Mouse (Mus musculus) stomach, postnatal 0 days (tissue): ENCODE measurements around the gene Kirrel3.

Experiments
- CTCF ChIP-seq: IDR thresholded peaks from 2 replicates; pipeline ENCODE4 v1.5.1; 2016; ENCODE audit warnings: antibody characterized with exemption, low read depth, mild to moderate bottlenecking, moderate library complexity
- EP300 ChIP-seq: optimal IDR thresholded peaks from 2 replicates; pipeline ENCODE3; 2016; ENCODE audit warnings: antibody characterized with exemption

DNA sequence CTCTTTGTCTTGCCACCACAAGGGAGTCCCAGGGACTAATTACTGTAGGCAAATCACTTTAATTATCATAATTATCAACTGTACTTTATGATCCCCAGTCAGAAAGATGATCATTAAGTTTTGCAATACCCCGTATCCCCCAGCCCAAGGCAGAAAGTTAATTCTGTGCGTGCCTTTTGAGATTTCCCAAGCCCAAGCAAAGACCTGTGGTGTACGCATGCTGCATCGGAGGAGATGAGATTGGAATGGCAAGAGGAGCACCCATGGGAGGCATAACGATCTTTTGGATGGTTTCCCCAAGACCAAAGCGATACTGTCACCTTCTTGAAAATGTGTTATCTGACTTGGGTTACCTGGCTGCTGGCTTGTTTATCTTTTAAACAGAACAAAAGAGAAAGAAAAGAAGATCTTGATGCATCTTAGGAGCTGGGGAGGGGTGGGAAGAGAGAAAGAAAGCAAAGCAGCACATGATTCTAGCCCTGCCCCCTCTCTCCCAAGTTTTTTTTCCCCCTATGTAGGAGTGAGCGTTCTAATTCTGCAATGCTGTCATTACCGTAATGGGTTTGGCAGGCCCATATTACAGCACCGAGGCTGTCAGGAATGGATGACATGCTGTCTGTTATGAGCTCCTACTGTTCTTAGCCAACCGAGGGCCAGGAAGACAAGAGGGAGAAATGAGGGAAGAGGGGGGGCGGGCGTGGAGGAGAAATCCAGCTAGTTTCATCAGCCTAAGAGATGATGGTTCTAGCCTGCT lies 218.0 kb downstream of the Kirrel3 start:
- no peak for TF ChIP-seq CTCF
- TF ChIP-seq EP300, result no peak
